Mouse (Mus musculus): ENCODE measurements around the gene Hist3h2a. TPM values are rescaled to one million over a fixed set of nuclear protein-coding genes. Genes with fewer than 3 reads are reported as not detected.
A peak's percentile ranks its signal among the peaks of the same experiment; 100 is the strongest.

The Hist3h2a gene
- 18.7 and 19.1 TPM in 2 replicates for polyA plus RNA-seq (2015; fragmentation: Nextera tagmentation; extraction: Ambion mirVana)

- WGBS = under 1% methylated on average over 49 of the region's 49 CpGs
Observed at GRCm38 (mm10) chr11:58954420-58955142, at the start of gene Hist3h2a, which contains the start of gene Trim17. Gene Hist3h2a, plus strand, starts transcription at chr11:58954685. Gene Trim17, plus strand, starts transcription at chr11:58954685.

GRCm38 (mm10) chr11:58904838-58905237 is 49.6 kb upstream of the Hist3h2a start:
- Histone ChIP-seq H3K4me3 (ENCODE audit: low read depth, low read length) (no peak overlapping the region), H3K4me1 (replicated peaks; ENCODE audit: control insufficient read depth, insufficient read depth) (0 out of 2 replicates have a peak, but pooled peaks cover 4% of the 10 kb centered on the region), H3K9me3 (ENCODE audit: control insufficient read depth, low read length) (no peaks in the 10 kb centered on the region), H3K27me3 (ENCODE audit: control insufficient read depth, insufficient read depth, low read length) (no peaks in the 10 kb centered on the region), H3K4me2 (replicated peaks; ENCODE audit: low read depth) (no peak overlapping the region), H3K36me3 (ENCODE audit: control insufficient read depth, insufficient read depth, low read length) (peaks cover 8% of the 10 kb centered on the region; the same call in 1 of the 2 replicates), H3K27ac (replicated peaks) (no peak overlapping the region), H3K9ac (ENCODE audit: low read length) (no peak overlapping the region)
- TF ChIP-seq EP300 (optimal IDR thresholded peaks at IDR 0.05) = no peak
- no peak for TF ChIP-seq CTCF (IDR thresholded peaks at IDR 0.05; ENCODE audit: low read depth)
- WGBS = 59% methylated on average over 6 of the region's 6 CpGs
- DNase-seq (ENCODE audit: low spot score) = peak; percentile 18
- ATAC-seq (ENCODE audit: low FRiP score, low TSS enrichment) = no peak

More at GRCm38 (mm10) chr11:58954420-58955142, at the start of gene Hist3h2a, which contains the start of gene Trim17:
- DNase-seq (ENCODE audit: low spot score) (peak; percentile 87), ATAC-seq (ENCODE audit: low FRiP score, low TSS enrichment) (peak; percentile 93)
- no peaks in the 10 kb centered on the region for H3K36me3 ChIP-seq (ENCODE audit: control insufficient read depth, insufficient read depth, low read length)
- H3K27ac ChIP-seq (replicated peaks) = peak within 1 kb of the TSS; percentile 97
- H3K4me1 ChIP-seq (replicated peaks; ENCODE audit: control insufficient read depth, insufficient read depth) = no peaks in the 10 kb centered on the region; the same call in 1 of the 2 replicates
- peak; percentile 75 for TF ChIP-seq CTCF (IDR thresholded peaks at IDR 0.05; ENCODE audit: low read depth)
- no peak for TF ChIP-seq EP300 (optimal IDR thresholded peaks at IDR 0.05)
- peak within 1 kb of the TSS; percentile 55 for H3K4me3 ChIP-seq (ENCODE audit: low read depth, low read length)
- H3K27me3 ChIP-seq (ENCODE audit: control insufficient read depth, insufficient read depth, low read length) = no peaks in the 10 kb centered on the region
- H3K9ac ChIP-seq (ENCODE audit: low read length) = peak within 1 kb of the TSS; percentile 84
- peak within 1 kb of the TSS; percentile 79 for H3K4me2 ChIP-seq (replicated peaks; ENCODE audit: low read depth)
- H3K9me3 ChIP-seq (ENCODE audit: control insufficient read depth, low read length) = no peaks in the 10 kb centered on the region

- TF ChIP-seq EP300 (optimal IDR thresholded peaks at IDR 0.05) = no peak
- no peak for TF ChIP-seq CTCF (IDR thresholded peaks at IDR 0.05; ENCODE audit: low read depth)
- Histone ChIP-seq H3K27ac (replicated peaks) (no peak overlapping the region), H3K4me3 (ENCODE audit: low read depth, low read length) (no peak overlapping the region), H3K36me3 (ENCODE audit: control insufficient read depth, insufficient read depth, low read length) (no peaks in the 10 kb centered on the region), H3K4me1 (replicated peaks; ENCODE audit: control insufficient read depth, insufficient read depth) (0 out of 2 replicates have a peak, but pooled peaks cover 3% of the 10 kb centered on the region), H3K9ac (ENCODE audit: low read length) (no peak overlapping the region), H3K9me3 (ENCODE audit: control insufficient read depth, low read length) (no peaks in the 10 kb centered on the region), H3K4me2 (replicated peaks; ENCODE audit: low read depth) (no peak overlapping the region), H3K27me3 (ENCODE audit: control insufficient read depth, insufficient read depth, low read length) (no peaks in the 10 kb centered on the region)
- 54% methylated on average over 1 of the region's 1 CpGs for WGBS
- no peak for DNase-seq (ENCODE audit: low spot score)
- ATAC-seq (ENCODE audit: low FRiP score, low TSS enrichment) = no peak
Observed at GRCm38 (mm10) chr11:58913776-58914175, 40.7 kb upstream of the Hist3h2a start.

GRCm38 (mm10) chr11:58914461-58915028 is 39.9 kb upstream of the Hist3h2a start:
- 12% methylated on average over 17 of the region's 17 CpGs for WGBS
- peak; percentile 56 for ATAC-seq (ENCODE audit: low FRiP score, low TSS enrichment)
- Histone ChIP-seq H3K27ac (replicated peaks) (no peak overlapping the region), H3K27me3 (ENCODE audit: control insufficient read depth, insufficient read depth, low read length) (no peaks in the 10 kb centered on the region), H3K4me1 (replicated peaks; ENCODE audit: control insufficient read depth, insufficient read depth) (0 out of 2 replicates have a peak, but pooled peaks cover 3% of the 10 kb centered on the region), H3K4me2 (replicated peaks; ENCODE audit: low read depth) (peak overlapping the region; percentile 79), H3K9ac (ENCODE audit: low read length) (peak overlapping the region; percentile 58), H3K9me3 (ENCODE audit: control insufficient read depth, low read length) (no peaks in the 10 kb centered on the region), H3K36me3 (ENCODE audit: control insufficient read depth, insufficient read depth, low read length) (no peaks in the 10 kb centered on the region), H3K4me3 (ENCODE audit: low read depth, low read length) (peak overlapping the region; percentile 37)
- peak; percentile 83 for TF ChIP-seq CTCF (IDR thresholded peaks at IDR 0.05; ENCODE audit: low read depth)
- TF ChIP-seq EP300 (optimal IDR thresholded peaks at IDR 0.05) = no peak
- DNase-seq (ENCODE audit: low spot score) = peak; percentile 37

- H3K9me3 ChIP-seq (ENCODE audit: control insufficient read depth, low read length) = no peaks in the 10 kb centered on the region
- no peak for TF ChIP-seq EP300 (optimal IDR thresholded peaks at IDR 0.05)
- peak; percentile 69 for TF ChIP-seq CTCF (IDR thresholded peaks at IDR 0.05; ENCODE audit: low read depth)
- no peak overlapping the region for H3K4me2 ChIP-seq (replicated peaks; ENCODE audit: low read depth)
- H3K9ac ChIP-seq (ENCODE audit: low read length) = no peak overlapping the region
- WGBS = 50% methylated on average over 14 of the region's 14 CpGs
- no peak overlapping the region for H3K27ac ChIP-seq (replicated peaks)
- 0 out of 2 replicates have a peak, but pooled peaks cover 3% of the 10 kb centered on the region for H3K4me1 ChIP-seq (replicated peaks; ENCODE audit: control insufficient read depth, insufficient read depth)
- DNase-seq (ENCODE audit: low spot score) = peak; percentile 49
- 0 out of 2 replicates have a peak, but pooled peaks have one; percentile 14 for ATAC-seq (ENCODE audit: low FRiP score, low TSS enrichment)
- H3K4me3 ChIP-seq (ENCODE audit: low read depth, low read length) = no peak overlapping the region
- no peaks in the 10 kb centered on the region for H3K27me3 ChIP-seq (ENCODE audit: control insufficient read depth, insufficient read depth, low read length)
- H3K36me3 ChIP-seq (ENCODE audit: control insufficient read depth, insufficient read depth, low read length) = no peaks in the 10 kb centered on the region
Observed at GRCm38 (mm10) chr11:58916879-58917744, 37.4 kb upstream of the Hist3h2a start.

All from stomach, postnatal 0 days (tissue).